Mouse (Mus musculus) midbrain, embryonic 16.5 days (tissue): ENCODE results near the gene Rassf2. TPM values are rescaled to one million over a fixed set of nuclear protein-coding genes. Genes with fewer than 3 reads are reported as not detected.
A peak's percentile ranks its signal among the peaks of the same experiment; 100 is the strongest.

Experiments
- ATAC-seq: fragments of 200-750 bp; cut with Nextera tagmentation; 2 replicates; pipeline ENCODE4 v1.8.0; 2017; ENCODE audit warnings: moderate TSS enrichment
- H3K27ac ChIP-seq: fragments of 300-500 bp; sonication (generic); 2 replicates; pipeline ENCODE4 v1.5.1; 2014; ENCODE audit warnings: mild to moderate bottlenecking, low read length, mixed read lengths
- H3K27me3 ChIP-seq: fragments of 300-500 bp; sonication (generic); 2 replicates; pipeline ENCODE4 v1.6.1; 2014; ENCODE audit warnings: low read depth, low read length, mixed read lengths; ENCODE audit not compliant: control insufficient read depth, insufficient read depth
- H3K36me3 ChIP-seq: fragments of 300-500 bp; sonication (generic); 2 replicates; pipeline ENCODE4 v1.6.1; 2014; ENCODE audit warnings: mild to moderate bottlenecking, low read length, moderate library complexity, mixed read lengths; ENCODE audit not compliant: control insufficient read depth, insufficient read depth
- H3K4me1 ChIP-seq: fragments of 300-500 bp; sonication (generic); 2 replicates; pipeline ENCODE4 v1.6.1; 2014; ENCODE audit warnings: mild to moderate bottlenecking, low read length, mixed read lengths; ENCODE audit not compliant: control insufficient read depth, insufficient read depth
- H3K4me2 ChIP-seq: fragments of 300-500 bp; sonication (generic); 2 replicates; pipeline ENCODE4 v1.6.1; 2014; ENCODE audit warnings: mild to moderate bottlenecking, low read length, mixed read lengths
- H3K4me3 ChIP-seq: fragments of 300-500 bp; sonication (generic); 2 replicates; pipeline ENCODE4 v1.5.1; 2014; ENCODE audit warnings: low read depth, mild to moderate bottlenecking, low read length, moderate library complexity, mixed read lengths
- H3K9ac ChIP-seq: fragments of 300-500 bp; sonication (generic); 2 replicates; pipeline ENCODE4 v1.6.1; 2014; ENCODE audit warnings: low read depth, low read length, mixed read lengths
- H3K9me3 ChIP-seq: fragments of 300-500 bp; sonication (generic); replicated peaks from 2 replicates; pipeline ENCODE4 v1.6.1; 2014; ENCODE audit warnings: mild to moderate bottlenecking, low read length, mixed read lengths; ENCODE audit not compliant: control insufficient read depth, poor library complexity, severe bottlenecking
- WGBS: fragments of 180-500 bp; shearing (Covaris S2); extraction: QIAGEN DNeasy Blood & Tissue Kit; methylation state at CpG from one replicate; pipeline ENCODE4 v1.1.7; 2014; 5-methylcytosine and 5-hydroxymethylcytosine counted together
- polyA plus RNA-seq: library from polyadenylated mRNA; unstranded; fragments of >200 nt; fragmentation: Nextera tagmentation; extraction: Ambion mirVana; gene quantifications from 2 replicates; pipeline ENCODE4 v1.2.1, GENCODE M21; 2015

Gene Rassf2
- polyA plus RNA-seq, 1 experiment from 2014 or later, result 28.9 TPM

DNA sequence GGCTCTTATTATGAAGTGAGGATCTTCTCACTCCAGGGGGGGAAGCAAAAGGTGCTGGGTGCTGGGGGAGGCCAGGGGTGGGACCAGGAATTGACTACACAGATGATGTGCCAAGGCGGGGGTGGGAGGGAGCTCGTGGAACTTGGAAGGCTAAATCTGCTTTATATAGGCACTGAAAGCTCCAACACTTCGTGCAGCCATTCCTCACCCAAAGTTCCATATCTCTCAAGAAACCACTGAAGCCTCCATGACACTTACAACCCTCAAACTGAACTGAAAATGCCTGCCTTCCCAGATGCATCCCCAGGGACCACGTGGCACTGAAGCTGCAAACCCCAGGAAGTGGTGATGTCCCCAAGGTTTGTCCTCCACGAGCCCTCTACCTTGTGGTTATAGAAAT, 26.1 kb downstream of the Rassf2 start:
- Histone ChIP-seq H3K9ac (no peak overlapping the region), H3K4me1 (no peaks in the 10 kb centered on the region), H3K4me2 (no peak overlapping the region), H3K9me3 (no peaks in the 10 kb centered on the region), H3K36me3 (no peaks in the 10 kb centered on the region; the same call in none of the 2 replicates), H3K27me3 (no peaks in the 10 kb centered on the region), H3K27ac (no peak overlapping the region), H3K4me3 (no peak overlapping the region)
- 87% methylated on average over 5 of the region's 5 CpGs for WGBS
- no peak for ATAC-seq

DNA sequence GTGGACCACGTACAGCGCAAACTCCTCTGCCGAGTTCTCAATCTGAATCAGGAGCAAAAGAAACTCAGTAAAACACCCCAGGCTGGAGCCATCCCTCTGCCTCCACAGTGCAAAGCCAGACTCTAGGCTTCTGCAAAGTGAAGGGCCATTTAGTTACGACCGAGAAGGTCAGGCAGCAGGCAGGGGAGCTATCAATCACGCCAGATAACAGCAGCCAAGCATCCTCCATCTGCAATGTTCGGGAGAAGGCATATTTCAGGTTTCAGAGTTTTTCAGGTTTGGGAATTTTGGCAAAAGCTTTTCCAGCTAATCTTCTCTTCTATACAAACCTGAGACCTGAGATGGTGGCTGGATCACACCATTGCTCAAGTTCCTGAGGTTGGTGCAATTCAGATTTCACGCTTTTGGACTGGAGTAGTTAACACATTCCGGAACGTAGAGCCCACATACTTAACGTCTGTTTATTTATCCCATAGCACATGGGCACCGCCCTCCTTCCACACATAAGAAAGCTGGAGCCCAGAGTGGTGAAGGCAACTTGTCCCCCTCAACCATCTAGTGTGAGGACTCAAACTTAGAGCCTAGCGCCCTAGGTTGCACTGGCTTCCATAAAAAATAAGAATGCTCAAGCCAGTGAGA, 28.2 kb downstream of the Rassf2 start:
- no peak overlapping the region for H3K9ac ChIP-seq
- H3K4me3 ChIP-seq, result no peak overlapping the region
- H3K27ac ChIP-seq, result no peak overlapping the region
- ATAC-seq, result no peak
- H3K36me3 ChIP-seq, result peaks cover 7% of the 10 kb centered on the region
- no peaks in the 10 kb centered on the region for H3K9me3 ChIP-seq
- H3K4me2 ChIP-seq, result no peak overlapping the region
- H3K27me3 ChIP-seq, result no peaks in the 10 kb centered on the region
- 92% methylated on average over 13 of the region's 13 CpGs for WGBS
- no peaks in the 10 kb centered on the region for H3K4me1 ChIP-seq

DNA sequence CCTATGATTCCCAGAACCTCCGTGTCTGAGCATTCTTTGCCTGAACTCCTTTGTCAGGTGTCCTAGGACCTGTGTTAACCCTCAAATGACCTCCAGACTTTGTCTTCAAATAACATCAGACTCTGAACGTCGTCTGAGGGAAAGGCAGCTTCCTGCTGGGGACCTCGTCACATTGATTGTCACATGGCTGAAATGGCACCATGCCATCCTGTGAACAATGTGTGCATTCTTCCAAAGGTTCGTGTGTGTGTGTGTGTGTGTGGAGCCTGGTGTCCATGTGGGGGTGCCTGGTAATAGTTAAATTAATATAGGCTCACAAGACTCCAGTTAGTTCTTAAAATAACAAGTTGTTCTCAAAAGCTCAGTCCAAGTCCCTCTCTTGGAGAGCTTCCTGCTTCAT, 32.7 kb downstream of the Rassf2 start:
- Histone ChIP-seq H3K27ac (no peak overlapping the region), H3K36me3 (peaks cover 19% of the 10 kb centered on the region), H3K27me3 (no peaks in the 10 kb centered on the region), H3K4me2 (no peak overlapping the region), H3K9me3 (no peaks in the 10 kb centered on the region), H3K4me3 (no peak overlapping the region), H3K4me1 (no peaks in the 10 kb centered on the region), H3K9ac (no peak overlapping the region)
- ATAC-seq, result no peak
- WGBS, result 51% methylated on average over 5 of the region's 5 CpGs

DNA sequence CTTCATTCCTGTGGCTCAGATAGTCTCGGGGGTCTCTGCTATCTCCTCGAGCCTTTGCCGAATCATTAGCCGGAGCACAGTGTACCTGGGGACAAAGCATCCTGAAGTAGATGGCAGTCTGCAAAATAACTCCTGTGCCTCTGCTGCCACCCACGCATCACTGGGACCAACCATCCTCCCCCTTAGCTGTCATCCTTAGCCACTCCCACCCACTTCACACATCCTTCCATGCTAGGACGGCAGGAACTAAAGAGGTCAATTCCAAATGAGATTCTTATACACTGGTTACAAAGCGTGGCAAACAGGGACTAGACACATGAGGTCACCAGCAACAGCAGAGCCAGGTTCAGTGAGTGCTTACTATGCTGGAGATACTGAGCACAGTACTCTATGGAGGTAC, 33.7 kb downstream of the Rassf2 start:
- no peak for ATAC-seq
- WGBS, result 89% methylated on average over 7 of the region's 7 CpGs

DNA sequence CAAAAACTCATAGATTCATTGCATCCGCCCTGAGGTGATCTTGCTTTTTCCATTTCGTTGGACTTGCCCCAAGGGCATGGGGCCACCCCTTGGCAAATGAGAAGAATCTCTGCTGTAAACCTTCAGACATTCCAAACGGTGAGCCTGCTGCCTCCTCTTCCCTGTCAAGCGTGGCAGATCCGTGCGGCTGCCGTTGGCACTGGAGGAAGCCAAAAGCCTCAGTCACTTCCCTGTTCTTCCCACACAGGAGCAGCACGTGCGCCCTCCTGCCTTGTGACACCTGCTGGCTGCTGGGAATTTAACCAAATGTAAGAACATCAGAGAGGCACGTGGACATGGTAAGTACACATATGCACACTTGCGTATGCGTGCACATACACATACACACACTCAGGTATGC, 34.3 kb downstream of the Rassf2 start:
- ATAC-seq, result no peak
- Histone ChIP-seq H3K9ac (no peak overlapping the region), H3K27me3 (no peaks in the 10 kb centered on the region), H3K4me3 (no peak overlapping the region), H3K4me1 (no peaks in the 10 kb centered on the region), H3K36me3 (peaks cover 19% of the 10 kb centered on the region), H3K4me2 (no peak overlapping the region), H3K27ac (no peak overlapping the region), H3K9me3 (no peaks in the 10 kb centered on the region)
- WGBS, result 94% methylated on average over 12 of the region's 12 CpGs

More for the DNA sequence above, 33.7 kb downstream of the Rassf2 start:
- Histone ChIP-seq H3K9ac (no peak overlapping the region), H3K27me3 (no peaks in the 10 kb centered on the region), H3K27ac (no peak overlapping the region), H3K4me2 (no peak overlapping the region), H3K4me1 (no peaks in the 10 kb centered on the region), H3K36me3 (peaks cover 19% of the 10 kb centered on the region), H3K9me3 (no peaks in the 10 kb centered on the region), H3K4me3 (no peak overlapping the region)

DNA sequence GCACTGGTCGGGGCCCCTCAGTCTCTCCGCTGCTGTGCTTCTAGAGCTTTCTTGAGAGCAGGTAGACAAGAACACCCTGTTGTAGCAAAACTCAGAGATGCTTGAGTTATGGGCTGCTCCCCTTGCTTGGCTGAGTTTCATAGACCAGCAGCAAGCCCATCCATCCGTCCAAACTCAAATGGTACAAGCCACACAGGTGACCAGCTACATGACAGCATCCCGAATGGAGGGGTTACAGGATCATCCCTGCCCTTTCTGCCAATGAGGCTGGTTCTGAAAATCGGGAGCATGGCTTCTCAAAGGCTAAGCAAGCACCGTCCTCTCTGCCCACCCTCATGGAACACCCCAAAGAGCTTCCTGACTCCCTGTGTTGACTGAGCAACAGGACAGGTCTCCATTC, 35.1 kb downstream of the Rassf2 start:
- H3K4me3 ChIP-seq, result no peak overlapping the region
- H3K27ac ChIP-seq, result no peak overlapping the region
- ATAC-seq, result no peak
- peaks cover 19% of the 10 kb centered on the region for H3K36me3 ChIP-seq
- H3K9ac ChIP-seq, result no peak overlapping the region
- no peak overlapping the region for H3K4me2 ChIP-seq
- no peaks in the 10 kb centered on the region for H3K27me3 ChIP-seq
- H3K4me1 ChIP-seq, result no peaks in the 10 kb centered on the region
- H3K9me3 ChIP-seq, result no peaks in the 10 kb centered on the region
- WGBS, result 96% methylated on average over 6 of the region's 6 CpGs

DNA sequence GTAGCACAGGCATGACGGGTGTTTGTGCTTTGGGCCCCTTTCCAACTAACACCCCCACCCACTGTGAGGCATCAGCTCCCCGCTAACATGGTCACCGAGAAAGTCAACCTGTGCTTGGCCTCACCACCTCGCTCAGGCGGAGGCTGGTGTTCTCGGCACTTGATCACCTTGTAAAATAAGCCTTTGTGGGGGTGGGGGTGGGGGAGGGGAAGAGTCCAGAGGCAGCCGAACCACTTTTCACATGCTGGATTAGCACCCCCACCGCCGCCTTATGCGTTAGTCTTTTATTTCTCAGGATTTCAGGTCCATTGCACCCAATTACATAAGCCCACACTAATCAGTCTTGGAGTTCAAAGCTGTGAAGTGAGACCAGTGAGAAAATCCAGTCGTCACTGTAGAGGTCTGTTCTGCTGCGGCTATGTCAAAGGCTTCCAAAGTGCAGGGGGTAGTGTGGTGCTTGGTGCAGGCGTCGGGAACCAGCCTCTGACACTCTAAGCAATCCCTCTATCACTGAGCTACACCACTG, 36.4 kb downstream of the Rassf2 start:
- H3K9ac ChIP-seq, result no peak overlapping the region
- H3K4me2 ChIP-seq, result no peak overlapping the region
- H3K4me3 ChIP-seq, result no peak overlapping the region
- H3K27ac ChIP-seq, result no peak overlapping the region
- peaks cover 19% of the 10 kb centered on the region for H3K36me3 ChIP-seq
- 29% methylated on average over 14 of the region's 14 CpGs for WGBS
- H3K27me3 ChIP-seq, result no peaks in the 10 kb centered on the region
- ATAC-seq, result peak; percentile 58; the same call in 1 of the 2 replicates
- H3K9me3 ChIP-seq, result no peaks in the 10 kb centered on the region
- no peaks in the 10 kb centered on the region for H3K4me1 ChIP-seq

DNA sequence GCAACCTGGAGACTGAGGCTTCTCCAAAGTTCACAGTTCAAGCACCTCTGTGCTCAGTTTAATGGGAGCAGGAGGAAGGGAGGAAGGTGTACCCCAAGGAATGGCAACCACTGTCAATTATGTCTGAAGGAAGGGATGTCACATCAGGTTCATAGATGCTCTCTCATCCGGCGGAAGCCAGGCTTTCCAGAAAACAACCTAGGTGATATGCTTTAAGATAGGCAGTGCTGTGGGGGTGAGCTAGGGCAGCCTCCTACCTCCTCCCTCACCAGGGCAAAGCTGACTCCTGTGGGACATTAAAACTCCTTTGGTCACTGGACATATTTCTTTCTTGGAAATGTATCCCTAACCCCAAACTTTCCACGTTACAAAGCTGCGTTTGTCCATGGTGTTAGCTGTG, 36.9 kb downstream of the Rassf2 start:
- no peak overlapping the region for H3K9ac ChIP-seq
- H3K9me3 ChIP-seq, result no peaks in the 10 kb centered on the region
- H3K4me1 ChIP-seq, result no peaks in the 10 kb centered on the region
- H3K36me3 ChIP-seq, result peaks cover 18% of the 10 kb centered on the region
- no peaks in the 10 kb centered on the region for H3K27me3 ChIP-seq
- no peak for ATAC-seq
- no peak overlapping the region for H3K4me3 ChIP-seq
- 78% methylated on average over 4 of the region's 4 CpGs for WGBS
- H3K27ac ChIP-seq, result no peak overlapping the region
- no peak overlapping the region for H3K4me2 ChIP-seq

DNA sequence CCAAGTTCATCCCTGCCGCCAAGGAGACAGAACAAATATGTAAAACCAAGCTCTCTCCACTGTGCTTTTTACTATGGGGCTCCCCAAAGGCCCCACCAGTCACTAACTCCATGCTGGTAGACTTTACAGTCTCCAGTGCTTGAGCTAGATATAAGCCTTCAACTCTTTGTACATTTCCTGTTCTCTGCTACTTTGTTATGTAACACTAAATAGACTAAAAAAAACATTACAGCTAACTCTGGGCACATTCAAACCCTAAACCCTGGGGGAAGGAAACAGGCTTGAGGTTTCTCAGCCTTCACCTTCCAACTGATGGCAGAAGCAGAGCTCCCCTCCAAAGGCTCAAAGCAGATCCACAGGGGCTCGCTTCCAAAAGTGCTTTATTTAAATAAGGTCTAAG, 37.6 kb downstream of the Rassf2 start:
- 75% methylated on average over 2 of the region's 2 CpGs for WGBS
- Histone ChIP-seq H3K4me3 (no peak overlapping the region), H3K36me3 (peaks cover 15% of the 10 kb centered on the region), H3K9me3 (no peaks in the 10 kb centered on the region), H3K9ac (no peak overlapping the region), H3K4me1 (no peaks in the 10 kb centered on the region), H3K27me3 (no peaks in the 10 kb centered on the region), H3K27ac (no peak overlapping the region), H3K4me2 (no peak overlapping the region)
- no peak for ATAC-seq
